Mouse (Mus musculus): ENCODE measurements around the gene Actn1. TPM values are rescaled to one million over a fixed set of nuclear protein-coding genes. Genes with fewer than 3 reads are reported as not detected.
"Not testable (repeated sequence)": the region's sequence is repeated elsewhere in the genome, so short reads cannot be mapped to it uniquely, and the experiment has no call there.

Actn1 gene
- 10 to 100 TPM; 33.4 to 38.9 TPM for total RNA-seq (2021)

GRCm38 (mm10) chr12:80260056-80260743 is at the start of gene Actn1:
TSS of gene Actn1 (minus strand) at chr12:80260371.
- intact Hi-C loops (cut with DNase I), result loop anchor here (5.0 kb wide), 1 partner anchor 107 kb away; no protein-coding TSS in a partner anchor
- peak; percentile 78 to 86 for DNase-seq

GRCm38 (mm10) chr12:80307556-80307955 is 47.4 kb upstream of the Actn1 start:
- intact Hi-C loops (cut with DNase I), result no loop called here
- no peak for DNase-seq

GRCm38 (mm10) chr12:80304518-80304917 is 44.3 kb upstream of the Actn1 start:
- DNase-seq, result no peak
- intact Hi-C loops (cut with DNase I), result no loop called here

- intact Hi-C loops (cut with DNase I), result no loop called here
- DNase-seq, result no peak
Observed at GRCm38 (mm10) chr12:80300833-80301456, 40.8 kb upstream of the Actn1 start.

GRCm38 (mm10) chr12:80298714-80299113 is 38.5 kb upstream of the Actn1 start:
- DNase-seq, result no peak
- intact Hi-C loops (cut with DNase I), result no loop called here

- intact Hi-C loops (cut with DNase I), result no loop called here
- DNase-seq, result no peak
Observed at GRCm38 (mm10) chr12:80291895-80292435, 31.8 kb upstream of the Actn1 start.

- no peak for DNase-seq
- intact Hi-C loops (cut with DNase I), result no loop called here
Observed at GRCm38 (mm10) chr12:80290964-80291363, 30.8 kb upstream of the Actn1 start.

GRCm38 (mm10) chr12:80290483-80290882 is 30.3 kb upstream of the Actn1 start:
- no peak for DNase-seq
- intact Hi-C loops (cut with DNase I), result no loop called here

- intact Hi-C loops (cut with DNase I), result no loop called here
- no peak for DNase-seq
Observed at GRCm38 (mm10) chr12:80289722-80290121, 29.6 kb upstream of the Actn1 start.

GRCm38 (mm10) chr12:80285890-80286289 is 25.7 kb upstream of the Actn1 start:
- DNase-seq, result no peak
- intact Hi-C loops (cut with DNase I), result no loop called here

- not testable (repeated sequence) for DNase-seq
Observed at GRCm38 (mm10) chr12:80284251-80284650, 24.1 kb upstream of the Actn1 start.

GRCm38 (mm10) chr12:80278866-80279265 is 18.7 kb upstream of the Actn1 start:
- DNase-seq, result no peak
- intact Hi-C loops (cut with DNase I), result no loop called here

More at GRCm38 (mm10) chr12:80284251-80284650, 24.1 kb upstream of the Actn1 start:
- intact Hi-C loops (cut with DNase I), result not testable (repeated sequence)

- no peak for DNase-seq
- intact Hi-C loops (cut with DNase I), result no loop called here
Observed at GRCm38 (mm10) chr12:80277428-80277827, 17.3 kb upstream of the Actn1 start.

GRCm38 (mm10) chr12:80275187-80275820 is 15.1 kb upstream of the Actn1 start:
- intact Hi-C loops (cut with DNase I), result no loop called here
- DNase-seq, result no peak

- intact Hi-C loops (cut with DNase I), result loop anchor here (5.0 kb wide), 1 partner anchor 99 kb away; no protein-coding TSS in a partner anchor
- no peak for DNase-seq
Observed at GRCm38 (mm10) chr12:80273020-80273686, 13.0 kb upstream of the Actn1 start.

- DNase-seq, result no peak
- intact Hi-C loops (cut with DNase I), result loop anchor here (5.0 kb wide), 1 partner anchor 100 kb away; no protein-coding TSS in a partner anchor
Observed at GRCm38 (mm10) chr12:80271806-80272205, 11.6 kb upstream of the Actn1 start.

GRCm38 (mm10) chr12:80270924-80271323 is 10.8 kb upstream of the Actn1 start:
- no peak for DNase-seq
- intact Hi-C loops (cut with DNase I), result loop anchor here (5.0 kb wide), 1 partner anchor 101 kb away; no protein-coding TSS in a partner anchor

GRCm38 (mm10) chr12:80269303-80269702 is 9.1 kb upstream of the Actn1 start:
- intact Hi-C loops (cut with DNase I), result no loop called here
- DNase-seq, result no peak

- intact Hi-C loops (cut with DNase I), result no loop called here
- no peak for DNase-seq
Observed at GRCm38 (mm10) chr12:80267962-80268361, 7.8 kb upstream of the Actn1 start.

GRCm38 (mm10) chr12:80264388-80264787 is 4.2 kb upstream of the Actn1 start:
- intact Hi-C loops (cut with DNase I), result loop anchor here (5.0 kb wide), 1 partner anchor 103 kb away; no protein-coding TSS in a partner anchor
- not testable (repeated sequence) for DNase-seq

All from heart, postnatal 36 days (tissue).